Mouse (Mus musculus): ENCODE measurements around the gene Bend3.

DNA sequence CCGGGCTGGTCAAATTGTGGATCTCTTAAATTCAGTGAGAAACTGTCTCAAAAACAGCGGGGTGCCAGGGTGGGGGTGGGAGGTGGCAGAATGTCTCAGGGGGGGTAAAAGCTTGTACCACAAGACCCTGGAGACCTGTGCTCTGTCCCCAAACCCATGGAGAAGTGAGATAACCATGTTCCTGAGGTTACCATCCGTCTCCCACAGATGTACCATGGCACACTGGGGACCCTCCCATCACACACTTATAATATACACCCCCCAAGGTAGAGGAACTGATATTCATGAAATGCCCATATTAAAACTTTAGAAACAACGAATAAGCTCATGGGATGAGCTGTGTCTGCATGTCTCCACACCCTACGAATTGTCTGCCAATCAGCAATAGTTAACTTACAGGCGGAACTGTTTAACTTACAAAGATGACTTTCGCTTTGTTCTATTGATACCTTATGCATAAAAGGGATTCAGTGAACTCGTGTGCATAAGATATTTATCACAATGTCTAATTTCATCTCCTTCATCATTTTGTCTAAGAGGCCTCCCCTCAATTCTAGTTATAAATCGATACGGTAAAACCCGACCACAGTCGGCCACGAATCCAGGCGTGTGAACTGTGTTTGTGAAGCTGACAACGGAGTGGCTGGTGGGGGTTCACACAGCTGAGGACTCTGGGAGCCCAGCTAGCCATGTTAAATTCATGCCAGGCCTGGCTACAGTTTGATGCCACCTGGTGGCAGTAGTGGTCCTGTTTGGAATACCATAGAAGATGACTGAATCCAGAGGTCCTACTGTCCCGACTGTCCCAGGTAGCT is 26.6 kb upstream of the Bend3 start:
- TF ChIP-seq POLR2A (IDR thresholded peaks at IDR 0.05; ENCODE audit: borderline replicate concordance, low read depth, low read length) = no peak
- peak; percentile 44; the same call in 1 of the 2 replicates for TF ChIP-seq CTCF (IDR thresholded peaks at IDR 0.05; ENCODE audit: low read depth, low read length)

All from bone marrow macrophage, adult 2 months (primary cell).